Mouse (Mus musculus) ovary, postnatal 10 days (tissue): ENCODE measurements around the gene Ngf.
A peak's percentile ranks its signal among the peaks of the same experiment; 100 is the strongest.

Source experiments
- DNase-seq: peaks from one replicate; pipeline ENCODE4 v3.0.0; 2022; ENCODE audit warnings: low spot score

Ngf gene

GRCm38 (mm10) chr3:102469713-102470448 lies at the start of gene Ngf:
Ngf (plus strand) TSS chr3:102469919.
- DNase-seq, result no peak

DNA sequence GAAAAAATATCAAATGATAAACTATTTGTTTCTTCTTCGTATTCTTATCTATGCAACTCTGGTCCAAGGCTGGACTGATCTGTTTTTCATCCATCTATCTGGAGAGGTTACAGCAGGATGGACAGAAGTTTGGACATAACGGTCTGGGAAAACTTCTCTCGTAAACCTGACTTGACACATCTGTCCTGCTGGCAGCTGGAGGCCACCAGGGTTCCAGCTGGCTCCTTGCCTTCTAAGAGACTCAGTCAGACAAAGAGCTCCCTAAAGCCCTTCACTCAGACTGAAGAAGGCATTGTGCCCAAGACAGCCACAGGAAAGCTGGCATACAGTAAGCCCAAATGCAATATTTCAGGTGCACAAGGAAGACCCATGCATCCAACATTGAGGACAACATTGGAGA lies 24.2 kb upstream of the Ngf start:
- peak; percentile 43 for DNase-seq

- DNase-seq, result no peak
Observed at GRCm38 (mm10) chr3:102446691-102447090, 23.0 kb upstream of the Ngf start.

- DNase-seq, result no peak
Observed at GRCm38 (mm10) chr3:102454566-102454965, 15.2 kb upstream of the Ngf start.

GRCm38 (mm10) chr3:102460528-102460927 lies 9.2 kb upstream of the Ngf start:
- DNase-seq, result no peak

- no peak for DNase-seq
Observed at GRCm38 (mm10) chr3:102460986-102461385, 8.7 kb upstream of the Ngf start.

DNA sequence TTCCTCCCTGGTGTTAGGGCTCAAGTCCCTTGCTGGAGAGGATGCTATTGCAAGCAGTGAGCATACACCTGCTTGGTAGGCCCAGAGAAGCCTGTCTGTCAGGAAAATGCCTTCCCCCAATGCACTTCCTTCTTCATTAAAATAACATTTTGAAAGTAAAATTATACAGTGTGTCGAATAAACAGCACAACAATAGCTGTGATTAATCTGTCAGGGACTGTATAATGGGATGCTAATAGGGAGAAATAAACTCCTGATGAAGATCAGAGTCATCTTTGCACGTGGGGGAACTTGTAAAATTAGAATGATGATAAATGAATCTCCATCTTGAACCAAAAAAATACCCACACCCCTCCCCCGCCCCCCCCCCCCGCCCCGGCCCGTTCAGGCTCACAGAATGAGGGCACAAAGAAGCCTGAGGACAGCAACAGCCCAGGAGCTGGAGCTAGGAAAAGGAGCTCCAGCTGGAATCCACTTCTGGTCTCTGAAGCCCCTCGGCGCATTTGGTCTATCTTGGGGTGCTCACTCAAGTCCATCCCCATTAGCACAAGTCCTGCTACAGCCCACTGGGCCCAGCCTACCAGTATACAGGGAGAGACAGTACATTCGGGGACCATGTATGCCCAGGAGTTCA lies 6.9 kb upstream of the Ngf start:
- no peak for DNase-seq

- DNase-seq, result no peak
Observed at GRCm38 (mm10) chr3:102463339-102463738, 6.4 kb upstream of the Ngf start.

DNA sequence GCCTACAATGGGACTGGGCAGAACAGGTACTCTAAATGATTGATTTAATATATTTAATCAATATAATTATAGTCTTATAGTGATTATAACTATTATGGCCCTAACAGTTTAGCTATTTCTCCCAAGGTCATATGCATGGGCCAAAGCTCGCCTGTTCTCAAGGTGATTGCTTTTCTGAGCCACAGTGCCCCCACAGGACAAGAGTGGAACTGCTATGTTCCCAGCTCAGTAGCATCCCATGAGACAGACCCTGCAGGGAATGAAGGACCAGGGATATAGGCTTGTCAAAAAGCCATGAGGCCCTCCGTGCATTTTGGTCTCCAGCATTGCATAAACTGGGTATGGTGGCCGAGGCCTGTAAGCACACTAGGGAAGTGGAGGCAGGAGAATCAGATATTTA lies 3.1 kb upstream of the Ngf start:
- peak; percentile 38 for DNase-seq

- no peak for DNase-seq
Observed at GRCm38 (mm10) chr3:102467121-102467520, 2.6 kb upstream of the Ngf start.

DNA sequence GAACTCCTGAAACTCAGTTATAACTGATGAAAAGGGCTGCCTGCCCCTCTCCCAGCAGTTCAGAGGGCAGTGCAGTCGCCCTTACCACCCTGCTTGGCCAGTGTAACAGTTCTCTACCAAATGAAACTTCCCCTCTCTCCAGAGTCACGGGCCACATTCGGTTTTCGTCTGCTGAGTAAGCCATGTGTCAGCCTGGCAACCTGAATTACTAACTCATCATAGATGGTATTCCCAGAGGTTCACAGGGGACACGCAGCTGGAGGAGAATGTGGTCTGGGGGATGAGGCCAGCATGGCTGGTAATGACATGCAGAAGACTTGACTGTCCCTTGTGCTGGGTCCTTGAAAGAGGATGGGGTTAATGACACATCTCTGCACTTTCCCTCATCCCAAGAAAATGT lies 1.5 kb downstream of the Ngf start:
- no peak for DNase-seq

DNA sequence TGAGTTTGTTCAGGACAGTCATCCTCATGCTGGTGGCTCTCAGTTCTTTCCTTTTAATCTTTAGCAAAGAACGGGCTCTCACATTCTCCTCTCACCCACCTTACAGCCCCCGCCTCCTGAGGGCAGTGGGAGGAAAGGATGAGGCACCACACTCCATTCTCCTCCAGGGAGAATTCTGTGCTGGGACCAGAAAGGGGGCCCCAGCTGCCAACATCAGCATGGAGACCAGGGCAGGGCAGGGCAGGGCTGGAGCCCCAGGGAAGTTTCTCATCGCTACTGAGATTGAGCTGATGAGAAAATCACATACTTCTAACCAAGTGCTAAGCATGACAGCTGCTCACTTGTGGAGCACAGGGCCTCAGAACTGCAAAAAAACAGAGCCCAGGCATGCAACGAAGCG lies 2.1 kb downstream of the Ngf start:
- no peak for DNase-seq

GRCm38 (mm10) chr3:102474275-102475155 lies 4.8 kb downstream of the Ngf start:
- DNase-seq, result no peak

DNA sequence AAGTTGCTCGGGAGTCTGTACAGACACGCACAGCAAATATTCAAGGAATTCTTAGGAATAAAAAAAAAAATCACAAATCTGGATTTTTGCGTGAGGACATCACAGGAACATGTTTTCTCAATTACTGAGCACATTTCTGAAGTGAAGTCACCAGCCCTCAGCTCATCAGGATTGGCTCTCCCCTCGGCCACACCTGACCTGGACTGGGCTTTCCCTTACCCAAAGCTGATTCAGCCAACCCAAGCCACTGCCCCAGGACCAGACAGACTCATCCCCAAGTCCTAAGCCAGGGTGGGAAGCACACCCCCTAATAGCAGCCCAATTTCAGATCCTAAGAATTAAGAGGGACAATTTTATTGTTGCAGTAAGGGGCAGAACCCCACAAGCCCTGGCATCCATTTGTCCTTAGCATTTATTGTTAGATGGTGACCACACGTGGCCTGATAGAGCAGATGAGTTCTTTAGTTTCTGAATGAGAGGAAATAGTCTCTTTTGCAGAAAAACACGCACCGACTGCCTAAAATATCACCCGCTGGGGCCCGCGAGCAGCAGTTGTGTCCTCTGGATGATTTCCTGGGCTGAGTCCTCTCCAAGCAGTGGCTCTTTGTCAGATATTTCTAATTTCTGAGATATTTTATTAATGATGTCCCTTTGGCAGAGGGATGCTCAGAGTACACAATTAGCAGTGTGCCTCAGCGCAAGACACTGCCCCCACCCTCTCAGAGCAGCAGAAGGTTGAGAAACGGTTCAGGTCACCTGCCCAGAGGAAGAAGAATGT lies 8.4 kb downstream of the Ngf start:
- DNase-seq, result no peak

- DNase-seq, result no peak
Observed at GRCm38 (mm10) chr3:102490393-102491123, 20.8 kb downstream of the Ngf start.

GRCm38 (mm10) chr3:102498113-102498512 lies 28.4 kb downstream of the Ngf start:
- DNase-seq, result no peak

DNA sequence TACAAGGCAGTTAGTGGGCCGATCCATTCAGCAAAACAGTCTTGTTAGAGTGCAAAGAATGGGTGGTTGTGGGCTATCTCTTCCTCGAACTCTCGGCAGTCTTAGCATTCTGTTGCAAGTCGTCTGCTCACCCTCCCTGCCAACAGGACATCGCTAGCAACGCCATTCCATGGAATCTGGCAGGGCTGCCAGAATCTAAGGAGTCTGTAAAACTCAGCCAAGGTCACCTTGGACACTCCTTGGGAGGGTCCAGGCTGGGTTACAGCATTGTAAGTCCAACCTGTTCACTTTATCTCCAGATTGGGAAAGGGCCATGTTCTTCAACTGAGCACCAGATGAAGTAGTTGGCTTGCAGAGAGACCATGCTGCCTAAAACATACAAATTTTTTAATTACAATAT lies 29.2 kb downstream of the Ngf start:
- DNase-seq, result no peak

DNA sequence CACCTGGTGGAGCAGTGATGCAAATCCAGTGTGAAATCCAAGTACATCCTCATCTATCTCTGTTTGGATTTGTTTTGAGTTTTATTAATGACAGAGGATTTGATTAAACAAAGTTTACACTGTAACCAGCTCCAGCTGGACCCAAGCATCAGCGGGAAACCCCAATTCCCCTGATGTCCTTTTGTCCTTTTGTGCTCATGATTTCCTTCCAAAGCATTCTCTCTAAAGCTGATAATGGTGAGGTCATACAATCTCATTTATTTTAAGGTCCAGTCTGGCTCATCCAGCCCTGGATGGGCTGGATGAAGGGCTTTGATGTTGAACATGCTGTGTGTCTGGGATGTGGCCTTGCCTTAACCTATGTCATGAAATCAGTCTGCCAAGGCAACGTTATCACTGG lies 30.3 kb downstream of the Ngf start:
- no peak for DNase-seq

GRCm38 (mm10) chr3:102501186-102501585 lies 31.5 kb downstream of the Ngf start:
- DNase-seq, result no peak

DNA sequence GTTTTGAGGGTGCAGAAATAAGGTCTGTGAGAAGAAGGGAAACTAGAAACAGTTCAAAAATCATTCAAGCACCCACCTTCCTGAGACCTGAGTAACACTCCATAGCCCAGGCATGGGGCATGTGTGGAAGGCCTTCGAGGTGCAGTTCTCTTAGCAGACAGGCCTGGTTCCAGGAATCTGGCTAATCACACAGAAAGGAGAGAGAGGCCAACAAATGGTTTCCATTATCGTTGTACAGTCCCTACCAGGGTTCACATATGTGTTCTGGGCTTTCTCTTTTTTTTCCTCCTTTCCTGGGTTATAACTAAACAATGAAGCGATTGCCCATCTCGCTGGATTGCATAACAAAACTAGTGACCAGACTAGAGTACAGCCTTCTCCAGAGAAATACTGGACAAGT lies 35.4 kb downstream of the Ngf start:
- no peak for DNase-seq

- no peak for DNase-seq
Observed at GRCm38 (mm10) chr3:102506061-102506460, 36.3 kb downstream of the Ngf start.
